Mouse (Mus musculus) forebrain, embryonic 16.5 days (tissue): ENCODE results near the gene Gfm2. TPM values are rescaled to one million over a fixed set of nuclear protein-coding genes. Genes with fewer than 3 reads are reported as not detected.
A peak's percentile ranks its signal among the peaks of the same experiment; 100 is the strongest.
"Not testable (repeated sequence)": the region's sequence is repeated elsewhere in the genome, so short reads cannot be mapped to it uniquely, and the experiment has no call there.

ENCODE experiments used
- ATAC-seq: fragments of 200-750 bp; cut with Nextera tagmentation; 2 replicates; pipeline ENCODE4 v1.8.0; 2017; ENCODE audit warnings: mild to moderate bottlenecking, moderate library complexity
- H3K27ac ChIP-seq: fragments of 300-500 bp; sonication (generic); 2 replicates; pipeline ENCODE4 v1.5.1; 2014; ENCODE audit warnings: low read length, control low read depth
- H3K27me3 ChIP-seq: fragments of 300-500 bp; sonication (generic); replicated peaks from 2 replicates; pipeline ENCODE4 v1.6.1; 2014; ENCODE audit warnings: low read length; ENCODE audit not compliant: control insufficient read depth, insufficient read depth
- H3K36me3 ChIP-seq: fragments of 300-500 bp; sonication (generic); 2 replicates; pipeline ENCODE4 v1.6.1; 2014; ENCODE audit not compliant: control insufficient read depth, insufficient read depth
- H3K4me1 ChIP-seq: fragments of 300-500 bp; sonication (generic); replicated peaks from 2 replicates; pipeline ENCODE4 v1.6.1; 2014; ENCODE audit warnings: low read length; ENCODE audit not compliant: control insufficient read depth, insufficient read depth
- H3K4me2 ChIP-seq: fragments of 300-500 bp; sonication (generic); 2 replicates; pipeline ENCODE4 v1.6.1; 2014; ENCODE audit warnings: mild to moderate bottlenecking, low read length, control low read depth
- H3K4me3 ChIP-seq: fragments of 300-500 bp; sonication (generic); replicated peaks from 2 replicates; pipeline ENCODE4 v1.5.1; 2014; ENCODE audit warnings: mild to moderate bottlenecking, low read length, control low read depth
- H3K9ac ChIP-seq: fragments of 300-500 bp; sonication (generic); replicated peaks from 2 replicates; pipeline ENCODE4 v1.6.1; 2014; ENCODE audit warnings: low read depth, low read length, control low read depth
- H3K9me3 ChIP-seq: fragments of 300-500 bp; sonication (generic); 2 replicates; pipeline ENCODE4 v1.6.1; 2016; ENCODE audit warnings: low read length; ENCODE audit not compliant: control insufficient read depth
- WGBS: fragments of 180-500 bp; shearing (Covaris S2); extraction: QIAGEN DNeasy Blood & Tissue Kit; methylation state at CpG from one replicate; pipeline ENCODE4 v1.1.7; 2014; 5-methylcytosine and 5-hydroxymethylcytosine counted together
- polyA plus RNA-seq: library from polyadenylated mRNA; unstranded; fragments of >200 nt; fragmentation: Nextera tagmentation; extraction: Ambion mirVana; gene quantifications from 2 replicates; pipeline ENCODE4 v1.2.1, GENCODE M21; 2015

Gfm2 gene
- 30.5 and 35.1 TPM in 2 replicates for polyA plus RNA-seq

- no peaks in the 10 kb centered on the region for H3K27me3 ChIP-seq
- peaks cover 10% of the 10 kb centered on the region for H3K4me1 ChIP-seq
- under 1% methylated on average over 57 of the region's 57 CpGs for WGBS
- peaks cover 9% of the 10 kb centered on the region for H3K36me3 ChIP-seq
- peak within 1 kb of the TSS; percentile 62 for H3K4me3 ChIP-seq
- H3K4me2 ChIP-seq, result peak within 1 kb of the TSS; percentile 79
- H3K9ac ChIP-seq, result peak within 1 kb of the TSS; percentile 75
- no peaks in the 10 kb centered on the region for H3K9me3 ChIP-seq
- peak; percentile 99 for ATAC-seq
- H3K27ac ChIP-seq, result peak within 1 kb of the TSS; percentile 92
Measured at GRCm38 (mm10) chr13:97137466-97138400, at the start of gene Gfm2, which contains the start of gene Nsa2. Gene Gfm2, plus strand, starts transcription at chr13:97137937. Gene Nsa2, minus strand, starts transcription at chr13:97137937.

GRCm38 (mm10) chr13:97088183-97088582 lies 49.6 kb upstream of the Gfm2 start:
- no peak for ATAC-seq
- H3K4me3 ChIP-seq, result no peak overlapping the region
- no peak overlapping the region for H3K27ac ChIP-seq
- no peaks in the 10 kb centered on the region for H3K27me3 ChIP-seq
- H3K9ac ChIP-seq, result no peak overlapping the region
- no peak overlapping the region for H3K4me2 ChIP-seq
- H3K9me3 ChIP-seq, result no peaks in the 10 kb centered on the region
- 60% methylated on average over 3 of the region's 3 CpGs for WGBS
- no peaks in the 10 kb centered on the region for H3K4me1 ChIP-seq
- no peaks in the 10 kb centered on the region for H3K36me3 ChIP-seq

GRCm38 (mm10) chr13:97095726-97096125 lies 42.0 kb upstream of the Gfm2 start:
- Histone ChIP-seq H3K27me3 (no peaks in the 10 kb centered on the region), H3K9me3 (no peaks in the 10 kb centered on the region), H3K4me3 (no peak overlapping the region), H3K4me2 (no peak overlapping the region), H3K27ac (no peak overlapping the region), H3K36me3 (no peaks in the 10 kb centered on the region), H3K4me1 (no peaks in the 10 kb centered on the region), H3K9ac (no peak overlapping the region)
- 91% methylated on average over 4 of the region's 4 CpGs for WGBS
- ATAC-seq, result no peak

GRCm38 (mm10) chr13:97099187-97099852 lies 38.4 kb upstream of the Gfm2 start, which contains the start of gene Gm6169:
Gene Gm6169, minus strand, starts transcription at chr13:97099237.
- Histone ChIP-seq H3K9me3 (no peaks in the 10 kb centered on the region), H3K27me3 (no peaks in the 10 kb centered on the region), H3K4me3 (no peak within 1 kb of the TSS), H3K4me1 (no peaks in the 10 kb centered on the region), H3K27ac (no peak within 1 kb of the TSS), H3K9ac (no peak within 1 kb of the TSS), H3K36me3 (no peaks in the 10 kb centered on the region), H3K4me2 (no peak within 1 kb of the TSS)
- ATAC-seq, result peak; percentile 72
- WGBS, result 72% methylated on average over 19 of the region's 22 CpGs

GRCm38 (mm10) chr13:97104996-97105395 lies 32.7 kb upstream of the Gfm2 start:
- Histone ChIP-seq H3K4me1 (no peaks in the 10 kb centered on the region), H3K9me3 (no peaks in the 10 kb centered on the region), H3K4me3 (no peak overlapping the region), H3K27ac (no peak overlapping the region), H3K36me3 (no peaks in the 10 kb centered on the region), H3K9ac (no peak overlapping the region), H3K4me2 (no peak overlapping the region), H3K27me3 (no peaks in the 10 kb centered on the region)
- no peak for ATAC-seq
- 68% methylated on average over 7 of the region's 7 CpGs for WGBS

- not testable (repeated sequence) for ATAC-seq, H3K9ac ChIP-seq, H3K36me3 ChIP-seq, H3K4me3 ChIP-seq, H3K4me1 ChIP-seq, H3K27ac ChIP-seq, H3K9me3 ChIP-seq, H3K27me3 ChIP-seq, H3K4me2 ChIP-seq
- WGBS, result 94% methylated on average over 4 of the region's 4 CpGs
Measured at GRCm38 (mm10) chr13:97107721-97108120, 30.0 kb upstream of the Gfm2 start.

- Histone ChIP-seq H3K27me3 (no peaks in the 10 kb centered on the region), H3K9me3 (no peaks in the 10 kb centered on the region), H3K4me2 (no peak overlapping the region), H3K4me1 (no peaks in the 10 kb centered on the region), H3K9ac (no peak overlapping the region), H3K27ac (no peak overlapping the region), H3K4me3 (no peak overlapping the region), H3K36me3 (no peaks in the 10 kb centered on the region)
- ATAC-seq, result no peak
- WGBS, result 78% methylated on average over 4 of the region's 4 CpGs
Measured at GRCm38 (mm10) chr13:97109046-97109445, 28.7 kb upstream of the Gfm2 start.

- Histone ChIP-seq H3K9ac (no peak overlapping the region), H3K36me3 (peaks cover 6% of the 10 kb centered on the region), H3K4me3 (no peak overlapping the region), H3K9me3 (no peaks in the 10 kb centered on the region), H3K4me2 (no peak overlapping the region), H3K4me1 (no peaks in the 10 kb centered on the region), H3K27ac (no peak overlapping the region), H3K27me3 (no peaks in the 10 kb centered on the region)
- WGBS, result 75% methylated on average over 3 of the region's 3 CpGs
- no peak for ATAC-seq
Measured at GRCm38 (mm10) chr13:97121341-97121740, 16.4 kb upstream of the Gfm2 start.

GRCm38 (mm10) chr13:97129654-97130053 lies 8.1 kb upstream of the Gfm2 start:
- not testable (repeated sequence) for H3K9me3 ChIP-seq, H3K27ac ChIP-seq, H3K4me1 ChIP-seq, H3K9ac ChIP-seq, H3K27me3 ChIP-seq, ATAC-seq, H3K4me3 ChIP-seq, H3K4me2 ChIP-seq
- 100% methylated on average over 2 of the region's 4 CpGs for WGBS
- peaks cover 19% of the 10 kb centered on the region for H3K36me3 ChIP-seq
